Mouse (Mus musculus): ENCODE data around the gene Gm45213. TPM values are rescaled to one million over a fixed set of nuclear protein-coding genes. Genes with fewer than 3 reads are reported as not detected.

Gene Gm45213
- polyA plus RNA-seq, 1 experiment from 2014 or later, result not detected

GRCm38 (mm10) chr7:66028766-66029512 lies 14.5 kb upstream of the Gm45213 start:
- H3K36me3 ChIP-seq, result no peaks in the 10 kb centered on the region
- WGBS, result 24% methylated on average over 6 of the region's 6 CpGs
- H3K4me1 ChIP-seq, result peaks cover 26% of the 10 kb centered on the region
- ATAC-seq (ENCODE audit: insufficient number of reproducible peaks, insufficient read depth, low FRiP score, low TSS enrichment, low read depth), result no peak
- no peak overlapping the region for H3K4me3 ChIP-seq
- peaks cover 22% of the 10 kb centered on the region for H3K27me3 ChIP-seq
- H3K9ac ChIP-seq, result peak overlapping the region; percentile 12; the same call in 1 of the 2 replicates
- 0 out of 2 replicates have a peak overlapping the region, but pooled peaks have one; percentile 0 for H3K4me2 ChIP-seq
- no peaks in the 10 kb centered on the region for H3K9me3 ChIP-seq
- no peak overlapping the region for H3K27ac ChIP-seq

- no peak for ATAC-seq (ENCODE audit: insufficient number of reproducible peaks, insufficient read depth, low FRiP score, low TSS enrichment, low read depth)
- Histone ChIP-seq H3K36me3 (no peaks in the 10 kb centered on the region), H3K4me3 (no peak overlapping the region), H3K27ac (no peak overlapping the region), H3K4me1 (peaks cover 31% of the 10 kb centered on the region), H3K9me3 (no peaks in the 10 kb centered on the region), H3K4me2 (no peak overlapping the region), H3K9ac (no peak overlapping the region), H3K27me3 (peaks cover 25% of the 10 kb centered on the region; the same call in 1 of the 2 replicates)
- 76% methylated on average over 8 of the region's 8 CpGs for WGBS
These were observed 6.6 kb upstream of the Gm45213 start for GRCm38 (mm10) chr7:66036809-66037208.

DNA sequence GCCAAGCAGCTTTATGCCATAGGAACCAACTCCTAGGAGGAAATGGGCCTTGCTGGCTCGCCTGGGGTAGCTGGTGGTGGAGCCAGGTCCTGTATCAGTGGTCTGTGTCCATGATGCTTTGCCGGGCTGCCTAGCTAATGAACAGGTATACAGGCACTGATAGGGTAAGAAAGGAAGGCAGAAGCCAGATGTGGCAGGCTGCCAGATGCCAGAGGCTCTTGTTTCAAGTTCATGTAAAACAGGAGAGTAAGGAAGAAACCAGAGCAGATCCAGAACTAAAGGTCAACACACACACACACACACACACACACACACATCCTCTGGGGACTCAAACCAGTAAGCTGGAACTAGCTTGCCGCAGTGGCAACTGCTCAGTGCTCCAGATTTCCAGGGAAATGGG lies 5.1 kb upstream of the Gm45213 start:
- peaks cover 31% of the 10 kb centered on the region for H3K4me1 ChIP-seq
- H3K9ac ChIP-seq, result no peak overlapping the region
- H3K4me3 ChIP-seq, result no peak overlapping the region
- H3K9me3 ChIP-seq, result no peaks in the 10 kb centered on the region
- no peak overlapping the region for H3K4me2 ChIP-seq
- ATAC-seq (ENCODE audit: insufficient number of reproducible peaks, insufficient read depth, low FRiP score, low TSS enrichment, low read depth), result no peak
- H3K27ac ChIP-seq, result no peak overlapping the region
- H3K27me3 ChIP-seq, result peaks cover 25% of the 10 kb centered on the region; the same call in 1 of the 2 replicates
- WGBS, result 44% methylated on average over 3 of the region's 3 CpGs
- no peaks in the 10 kb centered on the region for H3K36me3 ChIP-seq

DNA sequence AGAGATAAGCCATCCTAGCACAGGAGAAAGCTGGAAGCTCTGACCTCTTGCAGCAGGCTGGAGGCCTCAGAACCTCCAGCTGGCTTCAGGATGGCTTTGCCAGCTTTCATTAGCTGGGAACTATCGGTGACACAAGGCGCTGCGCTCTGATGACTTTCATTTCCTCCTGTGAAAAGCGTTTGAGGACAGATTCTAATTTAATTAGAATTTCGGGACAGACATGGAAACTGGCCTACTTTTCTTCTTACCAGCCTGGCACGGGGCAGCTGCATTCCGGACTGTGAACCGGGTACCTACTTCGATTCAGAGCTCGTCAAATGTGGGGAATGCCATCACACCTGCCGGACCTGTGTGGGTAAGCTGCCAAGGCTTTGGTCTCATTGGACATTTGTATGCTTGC lies 4.7 kb upstream of the Gm45213 start:
- peaks cover 35% of the 10 kb centered on the region for H3K4me1 ChIP-seq
- no peak overlapping the region for H3K4me3 ChIP-seq
- ATAC-seq (ENCODE audit: insufficient number of reproducible peaks, insufficient read depth, low FRiP score, low TSS enrichment, low read depth), result no peak
- whole genome bisulfite sequencing, result 66% methylated on average over 11 of the region's 11 CpGs
- H3K36me3 ChIP-seq, result no peaks in the 10 kb centered on the region
- H3K27me3 ChIP-seq, result peaks cover 21% of the 10 kb centered on the region; the same call in 1 of the 2 replicates
- H3K4me2 ChIP-seq, result no peak overlapping the region
- H3K27ac ChIP-seq, result no peak overlapping the region
- H3K9me3 ChIP-seq, result no peaks in the 10 kb centered on the region
- H3K9ac ChIP-seq, result 0 out of 2 replicates have a peak overlapping the region, but pooled peaks have one; percentile 22

DNA sequence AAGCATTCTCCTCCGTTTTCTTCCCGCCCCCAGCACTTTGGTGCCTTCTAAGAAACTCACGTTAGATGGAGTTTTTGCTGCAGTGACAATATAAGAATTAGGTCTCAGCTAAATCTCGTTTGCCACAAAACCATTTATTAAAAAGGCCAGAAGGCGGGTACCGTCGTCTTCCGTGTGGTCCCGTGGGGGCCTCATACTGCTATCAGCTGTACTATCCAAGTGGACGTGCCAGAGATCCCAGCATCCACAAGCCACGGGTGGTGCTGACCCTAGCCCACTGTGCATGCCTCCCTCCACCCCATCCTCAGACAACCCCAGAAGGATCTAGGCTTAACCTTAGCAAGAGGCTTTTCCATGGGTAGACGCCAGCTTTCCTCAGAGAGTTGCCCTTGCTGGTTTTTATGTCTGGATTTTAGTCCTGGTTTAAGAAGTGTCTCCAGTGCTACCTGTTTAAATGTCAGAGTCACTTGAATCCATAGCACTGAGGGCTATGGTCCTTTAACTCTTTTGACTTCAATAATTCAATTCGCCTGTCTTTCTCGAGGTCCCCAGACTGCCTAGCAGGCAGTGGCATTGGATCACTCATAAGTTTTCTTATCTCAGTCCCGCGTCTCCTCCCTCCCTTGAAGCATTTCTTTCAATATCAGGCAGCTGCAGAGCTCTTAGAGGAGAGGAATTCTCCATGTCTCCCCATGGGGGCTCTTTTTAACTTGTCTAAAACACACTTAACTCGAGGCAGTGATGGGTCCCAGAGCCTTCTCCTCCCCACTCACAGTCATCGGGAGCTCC lies 3.2 kb upstream of the Gm45213 start:
- ATAC-seq (ENCODE audit: insufficient number of reproducible peaks, insufficient read depth, low FRiP score, low TSS enrichment, low read depth), result no peak
- peaks cover 25% of the 10 kb centered on the region; the same call in 1 of the 2 replicates for H3K27me3 ChIP-seq
- H3K9me3 ChIP-seq, result no peaks in the 10 kb centered on the region
- H3K9ac ChIP-seq, result no peak overlapping the region
- H3K4me1 ChIP-seq, result peaks cover 31% of the 10 kb centered on the region
- H3K27ac ChIP-seq, result no peak overlapping the region
- H3K36me3 ChIP-seq, result no peaks in the 10 kb centered on the region
- no peak overlapping the region for H3K4me3 ChIP-seq
- 79% methylated on average over 18 of the region's 18 CpGs for WGBS
- H3K4me2 ChIP-seq, result no peak overlapping the region

DNA sequence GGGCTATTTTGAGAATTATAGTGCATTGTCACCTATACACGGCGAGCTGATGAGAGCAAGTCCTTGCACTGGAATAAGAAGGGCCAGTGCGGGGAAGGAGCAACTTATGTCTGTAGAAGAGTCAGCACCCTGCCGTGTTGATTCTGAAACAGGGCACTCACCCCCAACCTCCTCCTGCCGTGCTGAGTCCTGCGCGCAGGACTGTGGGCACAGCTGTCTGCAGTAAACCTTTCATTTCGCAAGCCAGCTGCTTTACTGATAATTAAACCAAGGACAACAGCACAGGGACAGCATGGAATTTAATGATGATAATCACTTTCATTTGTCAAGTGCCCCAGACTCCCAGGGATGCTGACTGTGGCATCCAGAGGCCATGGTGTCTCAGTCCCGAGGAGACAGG lies 1.2 kb downstream of the Gm45213 start:
- Histone ChIP-seq H3K4me2 (no peak overlapping the region), H3K4me1 (peaks cover 38% of the 10 kb centered on the region)
- 44% methylated on average over 9 of the region's 9 CpGs for WGBS

DNA sequence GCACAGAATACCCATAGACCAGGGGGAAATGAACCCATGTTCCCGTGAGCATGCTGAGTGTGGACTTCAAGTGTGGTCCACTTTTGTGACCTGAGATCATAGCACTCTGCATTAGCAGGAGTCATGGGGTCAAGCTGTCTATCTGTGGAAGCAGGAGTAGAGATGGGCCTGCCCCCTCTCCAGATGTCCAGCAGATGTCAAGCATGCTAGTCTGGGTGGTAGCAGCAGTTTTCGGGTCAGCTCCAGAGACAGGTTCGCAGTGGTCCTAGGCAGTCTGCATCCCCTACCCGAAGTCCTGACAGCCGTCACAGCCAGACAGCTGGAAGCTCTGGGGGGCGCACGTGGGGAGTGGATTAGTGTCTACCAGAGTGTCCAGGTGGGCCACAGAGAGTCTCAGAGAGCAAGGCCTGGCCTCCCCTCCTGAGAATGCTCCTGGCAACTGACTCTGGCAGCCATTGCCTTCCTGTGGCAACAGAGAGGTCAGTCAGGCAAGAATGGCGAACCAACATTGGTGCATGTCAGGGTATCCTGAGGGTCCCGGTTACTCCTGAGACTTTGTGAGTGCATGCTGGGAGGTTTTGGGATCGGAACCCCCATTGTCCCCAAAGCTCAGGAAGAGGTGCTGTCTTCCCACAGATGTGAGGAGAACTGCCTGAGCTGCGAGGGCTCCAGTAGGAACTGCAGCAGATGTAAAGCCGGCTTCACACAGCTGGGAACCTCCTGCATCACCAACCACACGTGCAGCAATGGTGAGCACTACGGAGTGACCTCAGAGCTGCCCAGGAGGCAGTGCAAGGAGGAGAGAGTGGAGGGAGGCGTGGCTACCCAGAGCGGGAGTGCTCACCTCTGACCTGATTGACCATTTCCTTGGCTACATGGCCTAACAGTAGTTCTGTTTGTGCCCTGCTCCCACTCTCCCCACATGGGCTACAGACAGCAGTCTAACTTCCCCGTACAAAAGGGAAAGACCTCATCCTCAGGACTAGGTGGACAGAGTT lies 3.8 kb downstream of the Gm45213 start:
- WGBS, result 40% methylated on average over 17 of the region's 17 CpGs
- H3K27me3 ChIP-seq, result peaks cover 44% of the 10 kb centered on the region
- no peak for ATAC-seq (ENCODE audit: insufficient number of reproducible peaks, insufficient read depth, low FRiP score, low TSS enrichment, low read depth)
- peaks cover 32% of the 10 kb centered on the region for H3K4me1 ChIP-seq
- H3K4me3 ChIP-seq, result no peak overlapping the region
- no peaks in the 10 kb centered on the region for H3K9me3 ChIP-seq
- no peaks in the 10 kb centered on the region for H3K36me3 ChIP-seq
- no peak overlapping the region for H3K4me2 ChIP-seq
- H3K9ac ChIP-seq, result no peak overlapping the region
- no peak overlapping the region for H3K27ac ChIP-seq

More for the DNA sequence above, 1.2 kb downstream of the Gm45213 start:
- Histone ChIP-seq H3K36me3 (no peaks in the 10 kb centered on the region), H3K4me3 (no peak overlapping the region), H3K9me3 (no peaks in the 10 kb centered on the region), H3K27ac (no peak overlapping the region), H3K9ac (peak overlapping the region; percentile 11; the same call in 1 of the 2 replicates), H3K27me3 (peaks cover 44% of the 10 kb centered on the region)
- no peak for ATAC-seq (ENCODE audit: insufficient number of reproducible peaks, insufficient read depth, low FRiP score, low TSS enrichment, low read depth)

DNA sequence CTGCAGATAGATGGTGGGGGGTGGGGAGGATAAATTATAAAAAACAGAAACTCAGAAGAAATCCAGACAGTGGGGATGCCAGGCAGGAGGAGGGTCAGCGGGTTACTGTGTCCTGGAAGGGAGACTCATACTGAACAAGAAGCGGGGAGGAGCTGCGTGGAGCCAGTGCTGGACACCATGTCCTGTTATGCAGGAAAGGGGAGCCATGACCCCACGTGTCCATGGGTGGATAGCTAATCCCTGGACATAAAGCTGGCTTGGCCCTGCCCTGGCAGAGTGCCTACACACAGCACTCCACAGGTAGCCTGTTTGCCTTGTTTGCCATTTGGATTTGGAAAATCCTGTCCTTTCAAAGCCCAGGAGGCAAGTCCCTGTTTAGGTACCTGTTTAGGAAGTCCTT lies 4.6 kb downstream of the Gm45213 start:
- no peak for ATAC-seq (ENCODE audit: insufficient number of reproducible peaks, insufficient read depth, low FRiP score, low TSS enrichment, low read depth)
- no peak overlapping the region for H3K9ac ChIP-seq
- WGBS, result 79% methylated on average over 4 of the region's 4 CpGs
- H3K27me3 ChIP-seq, result peaks cover 44% of the 10 kb centered on the region
- no peaks in the 10 kb centered on the region for H3K36me3 ChIP-seq
- no peak overlapping the region for H3K4me2 ChIP-seq
- no peak overlapping the region for H3K27ac ChIP-seq
- 0 out of 2 replicates have a peak, but pooled peaks cover 3% of the 10 kb centered on the region for H3K9me3 ChIP-seq
- peaks cover 32% of the 10 kb centered on the region for H3K4me1 ChIP-seq
- no peak overlapping the region for H3K4me3 ChIP-seq

DNA sequence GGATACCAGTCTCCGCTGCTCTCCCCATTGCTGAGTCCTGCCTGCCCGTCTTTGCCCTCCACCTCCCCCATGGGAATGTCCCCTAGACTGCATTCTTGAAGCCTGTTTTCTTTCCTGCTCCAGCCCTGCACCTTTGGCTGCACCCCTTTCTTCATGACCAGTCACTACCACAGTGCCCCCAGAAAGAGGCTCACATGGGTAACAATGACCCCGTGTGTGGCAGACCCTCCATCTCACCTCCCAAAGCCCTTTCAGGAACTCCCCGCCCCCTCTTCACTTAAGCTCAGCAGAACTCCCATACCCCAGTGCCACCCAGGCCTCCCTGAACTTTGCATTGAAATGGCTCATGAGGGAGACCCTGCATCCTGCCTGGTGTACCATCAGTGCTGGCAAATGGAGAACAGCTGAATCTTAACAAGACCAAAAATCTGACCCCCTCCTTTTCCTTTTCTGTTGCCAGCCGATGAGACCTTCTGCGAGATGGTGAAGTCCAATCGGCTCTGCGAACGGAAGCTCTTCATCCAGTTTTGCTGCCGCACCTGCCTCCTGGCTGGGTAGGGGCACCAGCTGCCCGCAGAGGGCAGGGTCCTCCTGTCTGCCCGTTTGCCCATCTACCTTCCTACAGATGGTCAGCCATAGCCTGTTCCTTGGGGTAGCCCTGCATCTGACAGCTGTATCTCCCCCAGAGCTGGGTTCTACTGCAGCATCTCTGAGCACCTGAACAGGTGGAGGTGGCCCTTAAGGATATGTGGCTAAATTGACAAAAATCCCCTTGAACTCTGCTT lies 5.2 kb downstream of the Gm45213 start:
- H3K4me2 ChIP-seq, result no peak overlapping the region
- peaks cover 44% of the 10 kb centered on the region for H3K27me3 ChIP-seq
- no peak overlapping the region for H3K9ac ChIP-seq
- WGBS, result 86% methylated on average over 12 of the region's 12 CpGs
- H3K4me3 ChIP-seq, result no peak overlapping the region
- H3K9me3 ChIP-seq, result 0 out of 2 replicates have a peak, but pooled peaks cover 3% of the 10 kb centered on the region
- no peak for ATAC-seq (ENCODE audit: insufficient number of reproducible peaks, insufficient read depth, low FRiP score, low TSS enrichment, low read depth)
- H3K4me1 ChIP-seq, result peaks cover 29% of the 10 kb centered on the region
- H3K36me3 ChIP-seq, result no peaks in the 10 kb centered on the region
- no peak overlapping the region for H3K27ac ChIP-seq

- H3K27me3 ChIP-seq, result 0 out of 2 replicates have a peak, but pooled peaks cover under 1% of the 10 kb centered on the region
- H3K9me3 ChIP-seq, result 0 out of 2 replicates have a peak, but pooled peaks cover 3% of the 10 kb centered on the region
- H3K4me1 ChIP-seq, result no peaks in the 10 kb centered on the region
- no peak for ATAC-seq (ENCODE audit: insufficient number of reproducible peaks, insufficient read depth, low FRiP score, low TSS enrichment, low read depth)
- no peak overlapping the region for H3K9ac ChIP-seq
- H3K36me3 ChIP-seq, result no peaks in the 10 kb centered on the region
- no peak overlapping the region for H3K4me2 ChIP-seq
- WGBS, result 84% methylated on average over 4 of the region's 4 CpGs
- no peak overlapping the region for H3K27ac ChIP-seq
- no peak overlapping the region for H3K4me3 ChIP-seq
These were observed 10.6 kb downstream of the Gm45213 start for GRCm38 (mm10) chr7:66053946-66054483.
